Mouse (Mus musculus): ENCODE results near the gene Ppp2r5e. TPM values are rescaled to one million over a fixed set of nuclear protein-coding genes. Genes with fewer than 3 reads are reported as not detected.
"Not testable (repeated sequence)": the region's sequence is repeated elsewhere in the genome, so short reads cannot be mapped to it uniquely, and the experiment has no call there.

The Ppp2r5e gene
- total RNA-seq, 4 experiments from 2014 or later: 69.1 to 74.0 (median 73.5) TPM

DNA sequence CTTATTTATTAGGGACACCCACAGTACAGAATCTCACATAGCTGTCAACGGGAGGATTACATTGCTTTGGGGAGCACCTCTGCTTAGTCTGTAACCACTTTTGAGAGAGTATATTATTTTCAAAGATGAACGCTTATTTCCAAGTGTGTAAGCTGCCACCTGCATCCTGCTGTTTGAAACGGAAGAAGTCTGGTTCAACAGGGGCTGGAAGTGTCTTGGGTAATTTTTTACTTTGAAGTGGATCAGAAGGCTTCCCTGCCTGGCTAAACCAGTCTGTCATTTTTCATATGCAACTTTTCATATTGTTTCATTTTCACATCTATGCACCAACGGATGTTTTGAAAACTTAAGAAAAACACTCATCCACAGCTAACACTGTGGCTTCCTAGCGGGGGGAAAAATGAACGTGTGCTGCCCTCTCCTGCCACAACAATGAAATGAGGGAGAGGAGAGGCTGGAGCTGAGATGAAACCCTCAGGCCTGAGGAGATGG lies 146.5 kb downstream of the Ppp2r5e start:
- DNase-seq (ENCODE audit: low spot score in 2 of 2): no peak

DNA sequence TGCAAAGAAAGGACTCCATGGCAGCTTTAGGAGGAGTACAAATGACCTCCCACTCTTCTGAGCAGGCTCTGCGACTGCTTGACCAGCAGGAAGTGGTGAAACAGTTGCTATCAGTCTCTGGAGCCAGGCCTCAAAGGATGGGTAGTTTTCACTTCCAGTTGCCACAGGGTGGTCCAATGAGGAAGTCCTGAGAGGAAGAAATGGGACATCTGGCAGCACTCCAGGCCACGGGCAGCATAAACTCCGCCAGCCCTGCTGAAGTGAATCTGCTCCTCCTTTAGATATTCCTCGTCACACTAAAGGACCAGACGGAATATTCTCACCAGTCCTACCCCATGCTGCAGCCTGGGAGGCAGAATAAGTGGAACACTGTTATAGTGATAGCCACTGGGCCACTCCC lies 147.1 kb downstream of the Ppp2r5e start:
- no peak for DNase-seq (ENCODE audit: low spot score in 2 of 2)

DNA sequence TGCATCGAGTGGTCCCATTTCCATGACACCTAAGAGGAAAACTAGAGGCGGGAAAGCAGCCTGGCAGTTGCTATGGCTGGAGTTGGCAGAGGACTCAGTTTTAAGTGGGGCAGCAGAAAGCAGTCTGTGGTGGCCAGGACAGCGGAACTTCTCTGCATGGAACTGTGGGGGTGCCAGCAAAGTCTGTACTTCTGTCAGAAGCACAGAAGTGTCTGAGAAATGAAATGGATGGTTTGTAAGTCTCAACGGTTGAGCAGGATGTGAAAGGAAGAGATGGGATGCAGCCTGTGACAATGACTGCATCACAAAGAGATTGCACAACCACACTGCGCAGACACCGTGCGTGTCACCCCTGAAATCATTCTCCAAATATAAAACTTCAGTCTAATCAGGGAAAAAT lies 149.8 kb downstream of the Ppp2r5e start:
- DNase-seq (ENCODE audit: low spot score in 2 of 2): no peak

DNA sequence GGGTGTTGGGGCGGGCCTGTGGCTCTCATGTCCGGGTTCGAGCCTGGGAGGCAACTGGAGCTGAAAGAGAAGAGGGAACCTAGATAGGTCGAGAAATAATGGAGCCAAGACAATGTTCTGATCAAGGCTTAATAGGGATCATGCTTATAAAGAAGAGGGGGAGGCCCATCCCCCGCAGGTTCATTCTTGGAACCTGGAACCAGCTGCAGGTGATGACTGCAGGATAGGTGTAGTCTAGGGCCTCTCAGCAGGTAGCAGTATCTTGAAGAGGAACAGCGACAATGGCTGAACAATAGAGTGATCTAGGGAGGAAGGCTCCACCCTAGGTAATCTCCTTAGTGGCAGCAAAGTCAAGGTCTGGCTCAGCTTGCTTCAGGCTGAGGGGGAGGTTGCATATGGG lies 163.6 kb downstream of the Ppp2r5e start:
- not testable (repeated sequence) for DNase-seq (ENCODE audit: low spot score in 2 of 2)

DNA sequence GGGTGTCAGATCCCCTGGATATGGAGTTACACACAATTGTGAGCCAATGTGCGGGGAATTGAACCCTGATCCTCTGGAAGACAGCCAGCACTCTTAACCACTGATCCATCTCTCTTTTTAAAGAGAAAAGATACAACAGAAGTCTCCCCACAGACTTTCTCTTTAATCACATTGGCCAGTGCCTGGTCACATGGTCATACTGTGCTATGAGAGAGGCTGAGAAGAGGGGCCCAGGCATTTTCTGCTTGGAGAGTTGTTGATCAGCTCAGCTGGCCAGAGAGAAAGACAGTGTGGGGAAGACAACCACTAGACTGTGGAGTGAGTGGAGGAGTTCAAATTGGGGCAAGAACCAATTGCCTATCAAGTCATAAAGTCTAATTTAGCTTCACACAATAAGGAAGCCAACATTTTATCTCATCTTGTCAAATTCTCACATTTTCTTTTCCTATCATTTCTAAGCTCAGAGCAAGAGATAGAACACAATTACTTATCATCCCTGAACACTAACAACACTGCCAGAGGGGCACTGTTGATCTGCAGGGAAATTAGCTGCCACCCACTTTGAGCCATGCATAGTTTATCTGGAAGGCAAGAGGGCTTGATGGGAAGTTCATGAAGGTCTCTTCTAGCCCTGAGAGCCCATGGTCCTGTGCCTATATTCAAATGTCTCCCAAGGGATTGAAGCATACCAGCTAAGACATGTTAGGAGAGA lies 166.2 kb downstream of the Ppp2r5e start:
- DNase-seq (ENCODE audit: low spot score in 2 of 2): no peak

DNA sequence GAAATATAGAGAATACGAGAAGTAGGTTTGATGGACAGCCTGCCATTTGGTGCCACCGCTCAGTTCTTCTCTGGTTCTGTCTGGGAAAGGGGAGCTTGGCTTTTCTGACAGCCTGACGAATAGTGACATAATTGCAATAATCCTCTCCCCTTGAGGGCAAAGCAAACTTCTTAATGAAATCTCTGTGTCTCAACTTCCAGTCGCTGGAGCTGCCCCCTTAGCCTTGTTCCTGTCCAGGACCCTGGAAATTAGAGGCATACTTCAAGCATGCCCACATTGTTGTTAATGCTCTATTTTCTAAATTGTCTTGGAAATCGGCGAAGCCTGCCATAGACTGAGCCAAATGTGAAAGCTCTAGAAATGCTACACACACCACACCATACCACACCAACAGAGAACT lies 167.3 kb downstream of the Ppp2r5e start:
- no peak for DNase-seq (ENCODE audit: low spot score in 2 of 2)

DNA sequence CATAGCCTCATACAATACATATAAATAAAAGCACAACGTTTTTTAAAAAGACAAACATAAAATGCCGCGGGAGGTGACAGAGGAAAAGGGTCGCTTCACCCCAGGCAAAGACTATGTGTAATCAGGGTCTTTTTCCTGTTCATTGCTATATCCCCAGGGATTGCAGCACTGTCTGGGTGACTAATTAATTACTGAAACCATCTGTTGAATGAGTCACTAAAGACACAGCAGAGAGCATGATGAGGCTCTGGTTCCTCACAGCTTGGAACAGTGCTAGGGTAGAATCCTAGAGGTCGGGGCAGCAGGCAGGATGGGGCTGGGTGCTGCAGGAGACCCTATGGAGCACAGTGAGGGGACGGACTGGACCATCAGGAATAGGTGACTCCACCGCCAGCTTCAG lies 170.2 kb downstream of the Ppp2r5e start:
- no peak for DNase-seq (ENCODE audit: low spot score in 2 of 2)

DNA sequence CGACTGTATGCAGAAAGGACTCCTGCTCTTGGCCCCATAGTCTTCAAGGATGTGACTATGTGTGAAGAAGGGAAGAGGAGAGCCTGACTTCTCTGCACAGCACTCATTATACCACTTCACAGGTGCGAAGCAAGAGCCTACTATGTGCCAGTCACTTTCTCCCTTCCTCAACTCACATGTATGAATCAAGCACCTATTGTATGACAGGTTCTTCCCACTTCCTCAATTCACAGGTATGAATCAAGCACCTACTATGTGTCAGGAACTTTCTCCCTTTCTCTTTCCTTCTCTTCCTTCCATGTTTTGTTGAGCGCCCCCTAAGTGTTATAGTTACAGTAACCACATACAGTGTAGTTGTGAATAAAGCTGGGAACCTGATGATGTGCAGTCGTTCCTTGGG lies 171.2 kb downstream of the Ppp2r5e start:
- DNase-seq (ENCODE audit: low spot score in 2 of 2): no peak

DNA sequence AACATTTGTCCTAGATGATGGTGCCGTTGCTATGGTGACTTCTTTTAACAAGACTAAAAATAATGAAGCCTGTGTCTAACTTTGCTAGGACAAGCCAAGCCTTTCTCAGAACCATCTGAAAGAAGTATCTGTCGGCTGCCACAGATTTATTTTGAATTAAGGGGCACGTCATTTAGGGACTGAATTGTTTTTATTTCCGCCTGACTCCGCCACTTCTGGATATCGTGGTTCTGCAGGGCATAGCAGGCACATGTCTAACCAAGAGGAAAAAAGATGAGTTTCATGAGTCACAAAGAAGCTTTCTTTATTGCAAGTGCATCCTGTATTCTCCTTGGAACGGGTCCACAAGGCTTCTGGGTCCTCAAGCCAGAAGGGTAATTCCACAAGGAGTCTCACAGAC lies 171.7 kb downstream of the Ppp2r5e start:
- no peak for DNase-seq (ENCODE audit: low spot score in 2 of 2)

DNA sequence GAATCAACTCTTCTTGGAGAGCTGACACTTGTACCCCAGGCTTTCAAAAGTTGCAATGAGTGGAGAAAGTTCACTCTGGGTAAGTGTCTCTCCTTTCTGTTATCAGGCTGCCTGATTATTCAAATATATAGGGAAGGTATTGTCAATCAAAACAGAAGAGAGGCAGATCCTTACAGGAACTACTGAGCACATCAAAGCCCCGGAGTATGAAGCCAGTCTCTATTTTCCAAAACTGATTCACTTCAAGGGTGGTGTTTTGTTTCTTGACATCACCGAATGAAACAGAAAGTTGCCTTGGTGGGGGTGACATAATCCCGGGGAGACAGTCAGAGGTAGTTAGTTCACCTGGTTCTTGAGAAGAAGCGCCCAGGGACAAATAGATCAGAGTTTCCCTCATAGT lies 179.4 kb downstream of the Ppp2r5e start, which contains the start of gene Gphb5:
Gene Gphb5, minus strand, starts transcription at position 101 of the 400 bp plus-strand sequence.
- no peak for DNase-seq (ENCODE audit: low spot score in 2 of 2)

DNA sequence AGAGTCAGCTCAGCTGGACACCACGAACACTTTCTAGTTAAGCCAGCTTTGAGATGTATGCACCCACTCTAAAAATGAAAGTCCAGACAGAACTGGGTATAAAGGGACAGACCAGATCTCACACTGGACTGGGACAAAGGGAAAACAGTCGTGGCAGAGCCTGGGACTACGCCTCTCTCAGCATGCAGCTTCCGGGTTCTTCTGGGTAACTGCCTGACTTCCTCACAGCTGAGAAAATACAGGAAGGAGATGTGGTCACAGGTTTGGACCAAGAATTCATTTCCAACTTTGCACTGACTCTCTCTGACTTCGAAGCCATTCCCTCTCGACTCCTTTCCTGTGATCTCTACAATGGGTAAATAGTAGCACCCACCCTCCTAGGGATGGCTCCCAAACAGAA lies 181.1 kb downstream of the Ppp2r5e start:
- DNase-seq (ENCODE audit: low spot score in 2 of 2): no peak

DNA sequence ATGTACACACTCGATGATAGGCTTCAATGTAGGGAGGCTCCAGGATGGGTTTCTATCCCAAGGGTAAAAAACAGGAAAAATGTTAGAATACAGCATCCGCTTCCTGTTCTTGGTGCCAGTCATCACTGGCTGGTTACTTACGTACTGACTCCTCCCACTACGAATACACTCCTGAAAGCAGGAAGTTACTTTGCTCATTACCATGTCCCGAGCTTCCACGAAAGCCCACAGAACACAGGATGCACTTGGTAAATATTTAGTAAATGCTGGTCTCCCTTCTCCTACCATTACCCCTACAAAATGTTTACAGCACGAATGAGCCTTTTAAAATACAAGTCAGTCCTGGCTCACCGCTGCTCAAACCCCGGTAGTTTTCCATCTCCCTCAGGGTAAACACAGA lies 183.1 kb downstream of the Ppp2r5e start:
- DNase-seq (ENCODE audit: low spot score in 2 of 2): no peak

Other genes starting within 250 kb of the Ppp2r5e start
- not detected for gene Gphb5, start 179.5 kb downstream of the Ppp2r5e start, total RNA-seq (2022)
- 1 to 10 TPM; 2.6 to 4.1 (median 3.5) TPM for gene Wdr89, start 73.3 kb upstream of the Ppp2r5e start, total RNA-seq (2022)
- gene Sgpp1, start 139.5 kb upstream of the Ppp2r5e start, total RNA-seq (2022): 10 to 100 TPM; 30.8 to 34.6 (median 32.8) TPM
- 10 to 100 TPM; 23.1 to 27.7 (median 25.7) TPM for gene Syne2, start 221.9 kb upstream of the Ppp2r5e start, total RNA-seq (2022)